Mouse (Mus musculus): Measurements from ENCODE around the gene Tnfrsf9.

GRCm38 (mm10) chr4:150900486-150900885 lies 13.9 kb upstream of the Tnfrsf9 start:
- TF ChIP-seq CTCF (IDR thresholded peaks at IDR 0.05; ENCODE audit: low read depth) (no peak), EP300 (IDR thresholded peaks at IDR 0.05; ENCODE audit: low read depth) (no peak)
